Comparison of ENCODE assay signal across 9 mouse cellular contexts in the genomic region with DNA sequence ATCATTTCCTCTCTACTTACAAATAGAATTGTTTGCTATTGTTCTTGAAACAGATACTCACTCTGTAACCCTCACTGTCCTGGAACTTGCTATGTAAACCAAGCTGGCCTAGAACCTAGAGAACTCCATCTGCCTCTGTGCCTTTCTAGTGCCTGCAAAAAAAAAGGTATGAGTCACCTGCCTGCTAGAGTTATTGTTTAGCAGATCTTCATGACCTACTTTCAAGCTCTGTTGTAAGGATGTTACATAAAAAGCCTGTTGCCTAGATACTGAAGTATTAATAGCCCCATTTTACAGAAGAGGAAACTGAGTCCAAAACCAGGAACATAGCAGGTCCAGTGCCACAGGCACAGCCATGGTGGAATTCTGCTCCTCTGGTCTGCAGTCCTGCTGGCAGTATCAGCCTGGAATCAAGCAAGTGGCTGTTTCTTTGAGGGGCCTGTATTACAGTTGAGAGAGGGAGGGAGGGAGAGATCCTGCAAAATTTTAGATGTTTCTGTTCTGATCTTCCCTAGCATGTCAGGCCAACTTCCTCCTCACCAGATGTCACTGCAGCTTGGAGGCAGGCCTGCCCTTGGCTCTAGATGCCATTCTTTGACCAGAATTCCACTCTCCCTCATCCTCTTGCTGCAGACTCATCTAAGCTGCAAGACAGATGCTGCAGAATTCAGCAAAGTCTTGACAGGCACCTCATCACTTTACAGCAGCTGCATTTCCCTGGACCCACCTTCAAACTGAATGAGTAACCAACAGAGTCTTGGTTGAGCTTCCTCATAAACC.
DNase-seq lines count a peak whose midpoint lies in the region; ATAC-seq and TF ChIP-seq lines count a peak whose summit lies in the region.
"Had no signal": no experiment of that assay in that cellular context is flagged by ENCODE, and none has a peak within 500 bp of the region (broad histone marks: within the 10 kb centered on the region; RNA-seq: fewer than 3 reads in every experiment).

No protein-coding gene starts in this region.

- peak; percentile 27; the same call in 1 of the 2 replicates for ATAC-seq in cerebellum, adult (ENCODE audit: insufficient number of reproducible peaks, low FRiP score, low TSS enrichment)
- peak; percentile 42 for ATAC-seq in common myeloid progenitor, adult 5-6 weeks (replicated peaks; ENCODE audit: low read depth, poor library complexity, severe bottlenecking)
- ATAC-seq in erythroblast, adult 5-6 weeks (replicated peaks; ENCODE audit: low FRiP score, poor library complexity, severe bottlenecking): no peak

- no peak for DNase-seq in cerebellum, adult 8-10 months
- peak; percentile 37 to 38 for DNase-seq in layer of hippocampus, adult 2 months (ENCODE audit: low spot score in 2 of 2)
- no peak for DNase-seq in layer of hippocampus, adult 9-10 months (ENCODE audit: low spot score)
- DNase-seq in adrenal gland, adult 18-20 months (ENCODE audit: low spot score in 2 of 2): no peak

- H3K4me1 ChIP-seq in olfactory bulb, adult 2 months (ENCODE audit: control insufficient read depth, insufficient read depth, low read length): peaks cover 15% of the 10 kb centered on the region

- TF ChIP-seq CTCF in layer of hippocampus, adult 2 months (conservative IDR thresholded peaks at IDR 0.05): no peak
- TF ChIP-seq CTCF in olfactory bulb, adult 2 months (IDR thresholded peaks at IDR 0.05; ENCODE audit: insufficient read depth, low read depth, low read length): no peak

- H3K27ac ChIP-seq in layer of hippocampus, adult 2 months: peak overlapping the region; percentile 85
- H3K27ac ChIP-seq in olfactory bulb, adult 2 months (ENCODE audit: insufficient read depth, low read depth, low read length): peak overlapping the region; percentile 22; the same call in 1 of the 2 replicates

- TF ChIP-seq POLR2A in olfactory bulb, adult 2 months (IDR thresholded peaks at IDR 0.05; ENCODE audit: insufficient read depth, low read depth, low read length): no peak

- H3K4me3 ChIP-seq in layer of hippocampus, adult 2 months: no peak overlapping the region
- H3K4me3 ChIP-seq in olfactory bulb, adult 2 months (ENCODE audit: insufficient read depth, low read depth, low read length): no peak overlapping the region
- H3K4me3 ChIP-seq: erythroblast, embryonic 14.5 days had no signal

Comparison
In these comparisons a context has a peak if more than half of its experiments do, and no peak if none do; other contexts are left out.
1. DNase-seq: peak in layer of hippocampus, adult 2 months (2 of 2); none in cerebellum, adult 8-10 months (single experiment), layer of hippocampus, adult 9-10 months (single experiment) and adrenal gland, adult 18-20 months (0 of 2).